Mouse (Mus musculus): ENCODE results near the gene Myom3. TPM values are rescaled to one million over a fixed set of nuclear protein-coding genes. Genes with fewer than 3 reads are reported as not detected.

Myom3 gene
- total RNA-seq, 2 experiments from 2014 or later: 1.4 to 1.7 TPM

DNA sequence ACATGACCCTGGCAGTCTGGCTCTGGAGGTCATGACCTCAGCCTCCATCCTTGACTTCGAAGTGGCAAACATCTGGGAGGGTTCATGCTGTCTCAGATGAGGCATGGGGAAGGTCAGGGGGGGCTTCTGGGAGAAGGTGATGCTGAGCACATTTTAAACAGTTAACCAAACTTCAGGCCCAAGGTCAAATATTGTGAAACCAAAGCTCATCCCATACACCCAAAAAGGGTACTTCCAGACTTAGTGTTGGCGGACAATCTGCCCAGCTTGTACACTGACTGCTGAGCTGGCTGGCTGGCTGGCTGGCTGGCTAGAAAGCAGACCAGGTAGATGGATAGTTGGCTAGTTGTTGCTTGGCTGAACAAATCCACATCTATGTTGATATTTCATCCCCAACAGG is 29.6 kb downstream of the Myom3 start:
- DNase-seq (ENCODE audit: low spot score in 2 of 2): no peak
- intact Hi-C loops (cut with DNase I): no loop called here

DNA sequence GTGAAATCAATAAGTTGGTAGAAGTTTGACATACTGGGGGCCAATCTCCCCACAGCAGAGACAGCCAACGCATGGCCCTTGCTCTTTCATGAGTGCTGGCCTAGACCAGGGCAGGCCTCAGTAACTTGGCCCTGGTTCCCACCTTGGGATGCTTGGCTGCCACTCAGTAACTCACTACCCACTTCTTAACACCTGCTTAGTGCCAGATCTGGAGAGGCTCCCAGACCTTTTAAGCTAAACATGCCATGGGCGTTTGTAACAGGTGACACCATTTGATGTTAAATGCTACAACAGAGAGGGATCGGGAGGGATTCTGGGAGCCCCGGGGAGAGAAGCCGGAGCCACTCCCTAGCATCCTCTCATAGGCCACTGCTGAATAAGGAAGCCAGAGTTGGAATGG is 33.3 kb downstream of the Myom3 start:
- intact Hi-C loops (cut with DNase I): no loop called here
- DNase-seq (ENCODE audit: low spot score in 2 of 2): no peak

DNA sequence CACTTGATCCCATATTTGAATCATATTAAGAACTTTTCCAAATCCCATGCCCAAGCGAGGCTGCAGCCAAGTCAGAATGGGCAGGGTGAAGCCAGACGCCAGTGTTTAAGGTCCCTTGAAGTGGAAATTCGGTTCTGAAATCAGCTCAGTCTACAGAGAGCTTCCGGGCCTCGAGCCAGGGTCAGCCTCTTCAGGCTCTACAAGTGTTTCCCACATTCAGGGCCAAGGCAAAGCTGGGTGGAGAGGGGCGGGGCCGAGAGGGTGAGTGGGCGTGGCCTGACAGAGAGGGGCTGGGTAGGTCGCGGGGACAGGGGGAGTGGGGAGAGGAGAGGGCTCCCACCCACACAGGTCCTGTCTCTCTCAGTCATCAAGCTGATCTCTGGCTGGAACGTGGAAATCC is 38.4 kb downstream of the Myom3 start:
- peak in 1 of 2 experiments; percentile 31 for DNase-seq (ENCODE audit: low spot score in 2 of 2)
- intact Hi-C loops (cut with DNase I): no loop called here

DNA sequence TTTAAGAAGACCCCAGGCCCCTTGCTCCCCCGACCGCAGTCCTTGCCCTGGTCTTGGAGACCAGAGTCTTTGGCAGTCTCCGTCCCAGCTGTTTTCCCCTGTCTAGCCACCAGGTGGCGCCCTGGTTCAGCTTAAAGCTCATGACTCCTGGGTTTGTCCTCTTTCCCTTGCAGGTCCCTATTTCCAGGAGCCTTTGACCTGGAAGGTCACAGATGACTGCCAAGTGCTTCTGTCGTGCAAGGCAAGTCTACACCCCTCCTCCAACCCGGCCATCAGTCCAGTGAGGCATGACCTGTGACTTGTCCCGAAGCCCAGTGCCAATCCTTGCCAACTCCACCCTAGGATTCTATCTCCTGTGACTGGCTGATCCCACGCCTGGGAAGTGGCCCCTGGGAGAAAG is 42.0 kb downstream of the Myom3 start:
- peak; percentile 83 to 85 for DNase-seq (ENCODE audit: low spot score in 2 of 2)
- intact Hi-C loops (cut with DNase I): loop anchor here (1.0 to 5.0 kb wide), 2 partner anchors 76 to 121 kb away; partner anchors contain the start of gene Fuca1

DNA sequence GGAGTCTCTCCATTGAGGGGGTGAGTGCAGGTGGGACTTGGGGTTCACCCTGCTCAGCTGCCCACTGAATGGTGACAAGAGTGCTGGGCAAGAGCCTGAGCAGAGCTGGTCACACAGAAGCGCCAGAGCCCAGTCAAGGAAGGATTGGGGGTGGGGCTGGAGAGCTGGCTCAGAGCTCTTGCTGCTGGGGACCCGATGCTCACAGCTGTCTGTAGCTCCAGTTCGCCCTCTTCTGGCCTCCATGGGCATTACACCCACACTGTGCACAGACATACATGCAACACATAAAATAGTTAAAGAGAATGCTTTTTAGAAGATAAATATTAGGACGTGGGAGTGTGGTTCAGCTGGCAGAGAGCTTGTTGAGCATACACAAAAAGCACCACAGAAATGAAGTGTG is 43.8 kb downstream of the Myom3 start:
- intact Hi-C loops (cut with DNase I): loop anchor here (5.0 kb wide), 1 partner anchor 119 kb away; the partner anchor contains the start of gene Fuca1
- DNase-seq (ENCODE audit: low spot score in 2 of 2): no peak

DNA sequence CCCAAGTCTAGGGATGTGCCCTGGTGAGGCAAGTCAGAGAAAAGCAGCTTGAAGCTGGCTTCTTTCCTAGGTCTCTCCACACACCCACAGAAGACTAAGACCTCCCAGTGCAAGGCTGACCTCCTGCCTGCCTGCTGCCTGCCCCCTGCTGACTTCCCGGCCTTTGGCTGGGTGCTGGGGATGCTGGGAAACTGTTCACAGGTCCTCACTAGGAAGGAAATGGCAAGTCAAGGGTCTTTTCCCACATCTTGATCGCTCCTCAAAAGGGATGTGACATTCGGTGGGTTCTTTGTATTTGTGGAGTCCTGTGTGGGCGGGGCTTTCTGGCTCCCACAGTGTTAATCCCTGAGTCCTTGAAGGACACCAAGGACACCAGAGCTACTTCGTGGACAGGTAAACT is 44.7 kb downstream of the Myom3 start:
- intact Hi-C loops (cut with DNase I): loop anchor here (5.0 kb wide), 1 partner anchor 118 kb away; the partner anchor contains the start of gene Fuca1

DNA sequence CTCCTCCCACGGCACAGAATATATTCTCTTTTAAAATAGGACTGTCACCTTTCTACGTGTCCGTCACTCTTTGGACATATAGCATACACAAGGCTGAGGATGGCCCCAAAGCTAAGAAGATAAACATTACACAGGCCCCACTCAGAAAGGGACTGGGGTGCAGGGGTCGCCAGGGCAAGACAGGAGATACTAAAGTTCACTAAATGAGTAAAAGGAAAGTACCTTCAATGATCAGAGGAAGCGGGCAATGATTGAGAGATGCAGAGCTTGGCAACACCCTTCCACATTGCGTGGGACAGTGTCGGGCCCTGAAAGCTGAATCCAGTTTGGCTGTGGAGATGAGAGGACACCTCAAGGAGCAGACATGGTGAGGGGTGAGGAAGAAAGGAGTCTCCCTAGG is 55.4 kb downstream of the Myom3 start:
- intact Hi-C loops (cut with DNase I): no loop called here
- DNase-seq (ENCODE audit: low spot score in 2 of 2): no peak

More for the DNA sequence above, 44.7 kb downstream of the Myom3 start:
- DNase-seq (ENCODE audit: low spot score in 2 of 2): no peak

DNA sequence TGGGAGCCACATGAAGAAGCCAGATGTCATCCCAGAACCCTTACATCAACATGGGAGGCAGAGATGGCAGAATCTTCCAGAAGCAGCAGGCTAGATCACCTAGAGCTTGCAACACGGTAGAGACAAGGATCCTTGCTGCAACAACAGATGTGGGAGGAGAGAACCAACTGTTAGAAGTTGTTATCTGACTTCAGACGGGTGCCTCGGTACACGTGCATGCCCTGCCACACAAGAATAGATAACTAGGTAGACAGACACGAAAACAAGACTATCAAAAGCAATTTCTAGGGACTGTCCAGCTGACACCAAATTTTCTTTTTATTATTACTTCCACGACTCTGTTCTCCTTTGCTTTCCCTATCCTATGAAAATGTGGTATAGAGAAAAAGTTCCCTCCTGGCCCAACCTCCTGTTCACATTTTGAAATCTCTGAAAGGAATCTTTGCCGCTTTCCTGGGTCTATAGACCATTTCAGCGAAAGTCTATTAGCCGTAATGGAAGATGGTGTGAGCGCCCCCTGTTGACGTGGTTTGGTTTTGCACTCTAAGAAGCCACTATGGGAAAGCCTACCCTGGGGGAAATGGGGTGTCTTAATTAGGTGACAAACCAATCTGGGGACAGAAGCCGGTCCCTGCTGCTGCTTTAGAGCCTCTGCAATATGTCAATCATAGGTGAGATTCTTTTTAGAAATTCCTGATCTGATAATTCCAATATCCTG is 57.5 kb downstream of the Myom3 start:
- DNase-seq (ENCODE audit: low spot score in 2 of 2): peak in 1 of 2 experiments; percentile 15
- intact Hi-C loops (cut with DNase I): no loop called here

DNA sequence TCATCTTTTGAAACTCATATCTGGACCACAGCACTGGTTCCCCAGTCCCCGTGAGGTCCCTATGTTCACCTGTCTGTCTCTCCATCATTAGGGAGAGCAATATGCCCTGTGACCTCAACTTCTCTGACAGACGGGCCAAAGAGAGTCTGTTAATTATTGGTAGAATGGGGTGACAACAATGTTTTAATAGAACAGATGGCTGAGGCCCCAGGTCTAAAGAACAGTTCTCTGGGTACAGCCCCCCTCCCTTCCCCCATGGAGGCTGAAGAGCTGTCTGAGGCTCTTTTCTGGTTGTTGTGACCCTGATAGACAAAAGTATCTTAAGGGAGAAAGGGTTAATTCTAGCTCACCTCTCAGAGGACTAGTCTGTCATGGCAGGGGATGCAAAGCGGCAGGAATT is 58.9 kb downstream of the Myom3 start:
- no peak for DNase-seq (ENCODE audit: low spot score in 2 of 2)
- intact Hi-C loops (cut with DNase I): no loop called here

DNA sequence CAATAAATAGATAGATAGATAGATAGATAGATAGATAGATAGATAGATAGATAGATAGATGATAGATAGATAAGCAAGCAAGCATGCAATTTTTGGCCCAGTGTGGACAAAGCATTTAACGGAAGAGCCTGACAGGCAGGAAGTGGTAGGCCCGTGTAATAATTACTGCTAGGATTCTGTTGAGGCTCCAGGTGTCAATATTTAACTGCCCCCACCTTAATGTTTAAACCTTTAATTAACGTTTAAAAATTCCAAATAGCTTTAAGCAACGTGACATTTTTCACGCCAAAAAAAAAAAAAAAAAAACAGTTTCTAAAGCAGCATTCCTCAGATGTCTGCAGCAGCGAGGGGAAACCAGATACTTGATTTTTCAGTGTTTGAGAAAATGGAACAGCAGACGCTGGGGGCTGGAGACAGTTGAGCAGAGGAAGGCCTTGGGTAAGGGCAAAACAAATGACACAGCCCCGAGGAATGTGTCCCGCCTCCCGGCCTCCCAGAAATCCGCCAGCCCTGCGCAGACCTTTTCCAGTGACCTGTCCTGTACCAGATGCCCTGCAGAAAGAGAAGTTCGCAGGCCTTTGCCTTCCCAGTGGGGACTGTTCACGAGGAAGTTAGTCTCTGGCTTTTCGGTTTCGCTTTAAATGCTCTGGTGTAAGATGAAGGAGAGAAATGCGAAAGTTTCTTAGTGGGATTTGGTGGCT is 60.5 kb downstream of the Myom3 start:
- DNase-seq (ENCODE audit: low spot score in 2 of 2): no peak
- intact Hi-C loops (cut with DNase I): no loop called here

DNA sequence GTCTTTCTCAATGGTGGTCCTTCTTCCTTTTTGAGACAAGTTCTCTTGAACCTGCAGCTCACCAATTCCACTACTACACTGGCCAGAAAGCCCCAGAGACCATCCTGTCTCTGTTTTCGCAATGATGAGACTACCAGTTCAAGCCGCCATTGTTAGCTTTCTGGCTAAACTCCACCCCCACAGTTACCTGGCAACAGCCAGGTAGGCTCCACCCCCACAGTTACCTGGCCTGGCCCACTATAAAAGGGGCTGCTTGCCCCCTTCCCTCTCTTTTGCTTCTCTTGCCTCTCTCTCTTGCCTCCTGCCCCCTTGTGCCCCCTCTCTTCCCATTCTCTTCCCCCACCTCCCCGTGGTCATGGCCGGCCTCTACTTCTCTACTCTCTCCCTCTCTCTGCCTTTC is 62.3 kb downstream of the Myom3 start:
- DNase-seq (ENCODE audit: low spot score in 2 of 2): no peak
- intact Hi-C loops (cut with DNase I): no loop called here

DNA sequence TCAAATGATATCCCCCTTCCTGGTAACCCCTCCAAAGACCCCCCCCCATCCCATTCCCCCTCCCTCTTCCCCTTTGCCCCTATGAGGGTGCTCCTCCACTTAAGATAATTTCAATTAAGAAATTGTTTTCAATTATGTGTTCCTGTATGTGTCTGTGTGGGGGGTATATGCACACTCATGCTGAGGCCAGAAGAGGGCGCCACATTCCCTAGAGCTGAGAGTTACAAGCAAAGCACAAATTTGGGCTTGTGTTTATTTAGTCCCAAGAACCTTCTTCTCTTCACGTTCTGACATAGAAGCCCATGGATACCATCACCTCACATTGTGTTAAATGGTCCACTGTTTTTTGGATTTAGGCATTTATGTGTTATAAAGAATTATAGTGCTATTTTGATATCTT is 63.8 kb downstream of the Myom3 start:
- intact Hi-C loops (cut with DNase I): no loop called here
- DNase-seq (ENCODE audit: low spot score in 2 of 2): no peak

DNA sequence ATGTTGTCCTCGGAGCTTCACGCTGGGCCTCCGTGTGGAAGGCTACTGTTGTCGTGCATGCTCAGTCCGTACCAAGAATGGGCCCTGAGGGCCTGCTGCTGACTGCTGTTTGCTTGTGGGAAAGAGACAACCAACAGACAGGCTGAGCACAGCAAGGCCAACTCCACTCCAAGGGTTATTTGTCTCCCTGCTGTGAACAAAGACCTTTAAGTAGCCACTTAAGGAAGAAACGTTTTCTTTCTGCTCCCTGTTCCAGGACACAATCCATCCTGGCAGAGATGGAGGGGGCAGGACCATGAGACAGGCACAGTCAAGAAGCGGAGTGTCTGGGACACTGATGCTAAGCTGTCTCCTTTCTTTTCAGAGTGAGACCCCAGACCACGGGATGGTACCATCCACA is 64.7 kb downstream of the Myom3 start:
- DNase-seq (ENCODE audit: low spot score in 2 of 2): no peak
- intact Hi-C loops (cut with DNase I): no loop called here

DNA sequence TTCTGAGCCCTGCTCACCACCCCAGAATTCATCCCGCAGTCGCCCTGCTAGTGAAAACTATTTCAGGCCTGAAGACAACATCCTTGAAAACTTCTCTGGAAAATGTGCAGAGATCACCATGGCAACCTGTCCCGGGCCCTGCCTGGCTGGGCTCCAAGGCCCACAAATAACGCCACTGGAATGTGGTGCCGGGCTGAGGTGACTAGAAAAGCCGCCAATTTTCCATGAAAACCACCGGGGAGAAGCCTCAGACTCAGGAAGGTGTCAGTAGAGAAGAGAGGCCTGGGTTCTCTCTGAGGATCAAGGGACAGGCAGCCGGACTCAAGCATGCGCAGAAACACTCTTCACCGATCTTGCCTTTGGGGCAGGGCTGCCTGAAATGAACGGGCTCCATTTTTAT is 69.0 kb downstream of the Myom3 start:
- intact Hi-C loops (cut with DNase I): loop anchor here (2.0 kb wide), 1 partner anchor 44 kb away; the partner anchor contains the start of gene Pnrc2
- DNase-seq (ENCODE audit: low spot score in 2 of 2): peak; percentile 81 to 92

DNA sequence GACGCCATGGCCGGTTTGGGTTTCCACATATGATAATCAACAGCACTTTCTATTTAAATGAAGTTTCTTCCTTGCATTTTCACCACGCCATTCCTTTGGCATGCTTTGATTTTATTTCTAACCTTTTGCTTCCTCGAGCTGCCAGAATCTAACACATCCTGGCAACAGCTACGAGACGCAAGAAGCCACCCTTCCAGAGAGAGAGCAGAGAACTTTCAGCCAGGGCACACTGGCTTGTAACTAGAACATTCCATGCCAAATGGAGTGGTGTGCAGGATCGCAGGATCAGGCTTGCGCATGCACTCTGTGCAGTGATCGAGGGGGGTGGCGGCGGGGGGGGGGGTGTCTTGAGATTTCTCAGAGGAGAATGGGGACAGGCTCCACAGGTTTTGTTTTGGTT is 72.6 kb downstream of the Myom3 start:
- peak in 1 of 2 experiments; percentile 43 for DNase-seq (ENCODE audit: low spot score in 2 of 2)
- intact Hi-C loops (cut with DNase I): no loop called here

DNA sequence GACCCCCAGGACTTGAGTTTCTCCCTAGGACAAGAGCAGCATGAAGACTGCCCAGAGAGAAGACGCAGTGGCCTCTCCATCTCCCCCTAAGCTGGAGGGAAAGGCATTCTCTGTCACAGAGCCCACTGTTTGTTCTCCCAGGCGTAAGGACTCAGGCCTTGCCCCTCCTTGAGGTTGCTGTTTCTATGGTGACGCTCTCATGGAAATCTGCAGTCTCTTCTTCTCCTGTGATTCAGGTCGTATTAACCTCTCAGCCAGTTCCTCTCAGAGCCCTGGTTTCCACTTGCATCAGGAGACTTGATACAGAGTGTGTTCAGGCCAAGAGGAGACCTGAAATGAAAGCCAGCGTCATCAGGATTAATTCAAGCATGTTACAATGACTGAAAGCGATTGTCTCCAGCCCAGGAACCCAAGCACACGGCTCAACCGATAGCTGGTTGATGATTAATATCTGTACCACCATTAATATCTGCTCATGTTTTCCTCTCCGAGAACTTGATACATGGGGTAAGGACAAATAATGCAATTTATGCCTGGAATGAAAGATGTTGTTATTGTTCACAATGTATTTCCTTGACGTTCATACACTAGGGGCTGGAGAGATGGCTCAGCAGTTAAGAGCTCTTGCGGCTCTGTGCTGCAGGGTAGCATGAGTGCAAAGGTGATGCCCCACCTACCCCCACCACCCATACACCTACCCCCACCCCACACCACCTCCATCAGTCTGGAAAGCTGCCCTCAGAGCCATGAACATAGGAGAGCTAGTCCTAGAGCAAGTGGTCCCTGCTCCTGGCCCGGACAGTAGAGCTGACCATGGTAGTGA is 74.0 kb downstream of the Myom3 start:
- intact Hi-C loops (cut with DNase I): no loop called here
- DNase-seq (ENCODE audit: low spot score in 2 of 2): no peak

DNA sequence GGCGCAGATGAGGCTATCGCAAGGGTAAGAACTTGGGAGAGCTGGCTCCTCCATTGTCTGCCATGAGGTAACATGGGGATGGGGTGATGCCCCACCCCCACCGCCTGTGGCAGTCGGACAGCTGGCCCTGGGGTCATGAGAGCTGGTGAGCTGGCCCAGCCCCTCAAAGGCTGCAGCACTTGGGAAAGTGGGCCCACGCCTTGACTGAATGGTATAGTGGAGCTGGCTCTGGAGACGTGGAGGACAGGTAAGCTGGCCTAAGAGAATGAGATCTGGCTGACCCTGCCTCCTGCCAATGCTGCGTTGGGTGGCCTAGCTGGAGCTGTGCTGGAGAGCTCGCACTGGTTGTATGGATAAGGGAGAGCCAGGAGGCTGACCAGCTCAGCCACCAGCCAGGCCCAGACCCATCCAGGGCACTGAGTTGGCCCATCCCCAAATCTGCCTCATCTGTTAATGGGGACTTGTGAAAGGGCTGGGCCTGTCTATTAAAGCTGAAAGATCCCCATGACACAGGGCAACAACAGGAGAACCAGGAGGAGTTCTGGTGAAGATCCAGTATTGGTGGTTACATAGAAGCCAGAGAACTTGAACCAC is 74.7 kb downstream of the Myom3 start:
- intact Hi-C loops (cut with DNase I): no loop called here
- no peak for DNase-seq (ENCODE audit: low spot score in 2 of 2)

DNA sequence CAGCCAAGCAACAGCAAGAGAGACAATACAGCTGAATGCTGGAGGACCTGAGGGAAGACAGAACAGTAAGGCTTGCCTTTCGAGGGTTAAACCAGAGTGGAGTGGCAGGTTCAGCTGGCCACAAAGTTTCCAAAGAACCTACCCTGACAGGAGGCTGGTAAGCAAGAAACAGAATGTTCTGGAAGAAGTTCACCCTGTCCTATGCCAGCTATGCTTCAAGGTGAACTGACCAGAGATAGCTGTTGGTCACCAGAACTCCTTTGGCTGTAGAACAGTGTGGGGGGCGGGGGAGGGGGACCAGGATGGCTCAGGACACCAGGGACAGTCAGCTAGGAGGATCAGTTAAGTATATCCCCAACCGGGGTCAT is 79.4 kb downstream of the Myom3 start:
- intact Hi-C loops (cut with DNase I): no loop called here
- DNase-seq (ENCODE audit: low spot score in 2 of 2): no peak

DNA sequence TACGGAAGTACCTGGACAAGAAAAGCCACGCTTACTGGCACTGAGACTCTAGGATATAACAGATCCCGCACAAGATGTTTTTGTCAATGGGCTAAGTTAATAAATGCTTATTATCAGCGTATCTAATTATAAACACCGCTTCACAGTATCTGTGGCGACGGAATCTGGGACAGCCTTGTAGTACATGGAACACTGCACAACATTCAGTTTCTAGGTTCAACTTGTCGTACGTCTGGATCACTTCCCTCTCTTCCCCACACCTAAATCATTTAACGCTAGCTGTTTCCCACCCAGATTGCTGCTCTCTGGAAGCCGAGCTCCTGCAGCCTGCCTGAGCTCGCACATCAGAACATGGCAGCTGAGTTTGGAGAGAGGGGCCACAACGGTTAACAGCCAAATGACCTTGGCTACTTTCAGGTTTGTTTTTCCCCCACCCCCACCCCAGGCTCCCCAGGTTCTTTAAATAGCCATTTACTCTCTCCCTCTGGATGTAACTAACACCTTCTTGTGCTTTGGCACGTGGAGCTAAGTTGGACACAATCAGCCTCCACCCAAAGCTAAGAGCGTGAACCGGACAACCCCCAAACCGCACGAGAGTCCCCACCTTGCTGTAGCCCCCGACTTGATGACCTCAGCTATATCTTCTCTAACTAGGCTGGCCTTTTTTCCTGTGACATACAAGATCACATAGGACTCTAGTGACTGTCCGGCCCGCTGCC is 79.9 kb downstream of the Myom3 start:
- intact Hi-C loops (cut with DNase I): no loop called here
- DNase-seq (ENCODE audit: low spot score in 2 of 2): peak in 1 of 2 experiments; percentile 21

Measured in left cerebral cortex, postnatal 25 days (tissue).